8 mouse cellular contexts compared by ENCODE assay signal in genomic region chr4:56990215-56990584, GRCm38 (mm10). TPM values are rescaled to one million over a fixed set of nuclear protein-coding genes. Genes with fewer than 3 reads are reported as not detected.
A peak's percentile ranks its signal among the peaks of the same experiment; 100 is the strongest.
DNase-seq lines count a peak whose midpoint lies in the region; ATAC-seq and TF ChIP-seq lines count a peak whose summit lies in the region.

Frrs1l (minus strand) TSS chr4:56990391.

- no peaks in the 10 kb centered on the region for H3K36me3 ChIP-seq in heart, embryonic 10.5 days
- no peaks in the 10 kb centered on the region for H3K36me3 ChIP-seq in embryonic facial prominence, embryonic 13.5 days
- H3K36me3 ChIP-seq in intestine, postnatal 0 days (ENCODE audit: control insufficient read depth, insufficient read depth), result no peaks in the 10 kb centered on the region
- no peaks in the 10 kb centered on the region for H3K36me3 ChIP-seq in liver, embryonic 16.5 days (ENCODE audit: control insufficient read depth, insufficient read depth)
- H3K36me3 ChIP-seq in stomach, embryonic 16.5 days (ENCODE audit: control insufficient read depth, insufficient read depth, low read length), result no peaks in the 10 kb centered on the region

- H3K9me3 ChIP-seq in heart, embryonic 10.5 days, result no peaks in the 10 kb centered on the region
- H3K9me3 ChIP-seq in embryonic facial prominence, embryonic 13.5 days, result no peaks in the 10 kb centered on the region
- no peaks in the 10 kb centered on the region for H3K9me3 ChIP-seq in intestine, postnatal 0 days (ENCODE audit: control insufficient read depth)
- H3K9me3 ChIP-seq in liver, embryonic 16.5 days (replicated peaks; ENCODE audit: control insufficient read depth, low read length), result no peaks in the 10 kb centered on the region
- 0 out of 2 replicates have a peak, but pooled peaks cover 7% of the 10 kb centered on the region for H3K9me3 ChIP-seq in stomach, embryonic 16.5 days (replicated peaks; ENCODE audit: control insufficient read depth, low read length)

- H3K4me1 ChIP-seq in heart, embryonic 10.5 days, result peaks cover 9% of the 10 kb centered on the region
- H3K4me1 ChIP-seq in embryonic facial prominence, embryonic 13.5 days, result peaks cover 12% of the 10 kb centered on the region
- no peaks in the 10 kb centered on the region for H3K4me1 ChIP-seq in intestine, postnatal 0 days (replicated peaks; ENCODE audit: control insufficient read depth, insufficient read depth, low read length)
- no peaks in the 10 kb centered on the region for H3K4me1 ChIP-seq in liver, embryonic 16.5 days (ENCODE audit: control insufficient read depth, low read depth, low read length)
- H3K4me1 ChIP-seq in stomach, embryonic 16.5 days (ENCODE audit: control insufficient read depth, insufficient read depth, low read length), result no peaks in the 10 kb centered on the region

- peak within 1 kb of the TSS; percentile 97 for H3K4me2 ChIP-seq in embryonic facial prominence, embryonic 13.5 days
- peak within 1 kb of the TSS; percentile 89 for H3K4me2 ChIP-seq in intestine, postnatal 0 days (replicated peaks; ENCODE audit: low read depth)
- H3K4me2 ChIP-seq in liver, embryonic 16.5 days (ENCODE audit: low read depth, low read length), result peak within 1 kb of the TSS; percentile 59
- H3K4me2 ChIP-seq in stomach, embryonic 16.5 days (ENCODE audit: low read depth, low read length), result peak within 1 kb of the TSS; percentile 97

- no peak for DNase-seq in heart, embryonic 10.5 days (ENCODE audit: low spot score)
- no peak for DNase-seq in heart, adult 9 months (ENCODE audit: low spot score in 2 of 2)
- peak; percentile 11 for DNase-seq in Muller cell, postnatal 12 days (ENCODE audit: inconsistent ontology term)
- no peak for DNase-seq in adipocyte (ENCODE audit: low spot score)

- H3K4me3 ChIP-seq in heart, embryonic 10.5 days, result peak within 1 kb of the TSS; percentile 80
- H3K4me3 ChIP-seq in embryonic facial prominence, embryonic 13.5 days, result peak within 1 kb of the TSS; percentile 69
- peak within 1 kb of the TSS; percentile 55 for H3K4me3 ChIP-seq in intestine, postnatal 0 days (ENCODE audit: low read depth, low read length)
- peak within 1 kb of the TSS; percentile 39 for H3K4me3 ChIP-seq in liver, embryonic 16.5 days (ENCODE audit: low read depth, low read length)
- H3K4me3 ChIP-seq in stomach, embryonic 16.5 days (replicated peaks; ENCODE audit: low read length), result peak within 1 kb of the TSS; percentile 63

- under 1% methylated on average over 39 of the region's 44 CpGs for WGBS in heart, embryonic 10.5 days
- under 1% methylated on average over 38 of the region's 44 CpGs for WGBS in embryonic facial prominence, embryonic 13.5 days
- under 1% methylated on average over 31 of the region's 44 CpGs for WGBS in intestine, postnatal 0 days
- WGBS in liver, embryonic 16.5 days (ENCODE audit: insufficient replicate concordance), result 2% methylated on average over 43 of the region's 44 CpGs
- 0% methylated on average over 20 of the region's 44 CpGs for WGBS in stomach, embryonic 16.5 days

- peak; percentile 69 for ATAC-seq in embryonic facial prominence, embryonic 13.5 days (ENCODE audit: insufficient number of reproducible peaks, insufficient read depth, low FRiP score, low TSS enrichment, low read depth)
- ATAC-seq in intestine, postnatal 0 days, result no peak
- no peak for ATAC-seq in liver, embryonic 16.5 days (ENCODE audit: low read depth)
- ATAC-seq in stomach, embryonic 16.5 days (ENCODE audit: insufficient read depth, low FRiP score), result peak; percentile 53; the same call in 1 of the 2 replicates

- peak within 1 kb of the TSS; percentile 74 for H3K27ac ChIP-seq in heart, embryonic 10.5 days
- H3K27ac ChIP-seq in embryonic facial prominence, embryonic 13.5 days, result no peak within 1 kb of the TSS
- H3K27ac ChIP-seq in intestine, postnatal 0 days (ENCODE audit: low read depth, low read length), result no peak within 1 kb of the TSS
- no peak within 1 kb of the TSS for H3K27ac ChIP-seq in liver, embryonic 16.5 days (ENCODE audit: low read length)
- no peak within 1 kb of the TSS for H3K27ac ChIP-seq in stomach, embryonic 16.5 days (ENCODE audit: low read length)

- peaks cover 68% of the 10 kb centered on the region for H3K27me3 ChIP-seq in heart, embryonic 10.5 days (ENCODE audit: insufficient read depth, poor library complexity, severe bottlenecking)
- H3K27me3 ChIP-seq in embryonic facial prominence, embryonic 13.5 days, result peaks cover 38% of the 10 kb centered on the region
- H3K27me3 ChIP-seq in intestine, postnatal 0 days (replicated peaks; ENCODE audit: control insufficient read depth, insufficient read depth, low read length), result peaks cover 29% of the 10 kb centered on the region
- H3K27me3 ChIP-seq in liver, embryonic 16.5 days (ENCODE audit: control insufficient read depth, insufficient read depth, low read depth, low read length), result peaks cover 28% of the 10 kb centered on the region
- peaks cover 22% of the 10 kb centered on the region for H3K27me3 ChIP-seq in stomach, embryonic 16.5 days (ENCODE audit: control insufficient read depth, insufficient read depth, low read length)

- no peak for TF ChIP-seq CTCF in intestine, postnatal 0 days (IDR thresholded peaks at IDR 0.05; ENCODE audit: low read depth)

- peak within 1 kb of the TSS; percentile 77 for H3K9ac ChIP-seq in embryonic facial prominence, embryonic 13.5 days
- H3K9ac ChIP-seq in intestine, postnatal 0 days (ENCODE audit: low read depth, low read length), result peak within 1 kb of the TSS; percentile 40; the same call in 1 of the 2 replicates
- H3K9ac ChIP-seq in liver, embryonic 16.5 days (ENCODE audit: low read depth, low read length), result no peak within 1 kb of the TSS
- H3K9ac ChIP-seq in stomach, embryonic 16.5 days (ENCODE audit: low read length), result peak within 1 kb of the TSS; percentile 76

RNA-seq across cellular contexts. Expression of gene Frrs1l, which starts in this region (rescaled TPM):
- 0.11 and 0.17 TPM in 2 replicates for polyA plus RNA-seq in heart, embryonic 10.5 days (2016; fragmentation: Nextera tagmentation; extraction: Ambion mirVana)
- polyA plus RNA-seq in embryonic facial prominence, embryonic 13.5 days (2015; fragmentation: Nextera tagmentation; extraction: Ambion mirVana), result 3.1 and 4.5 TPM in 2 replicates
- polyA plus RNA-seq in intestine, postnatal 0 days (2015; fragmentation: Nextera tagmentation; extraction: Ambion mirVana), result 0.18 TPM in 2 replicates
- 0.04 TPM in 1 of 2 replicates, not detected in the other for polyA plus RNA-seq in liver, embryonic 16.5 days (2015; fragmentation: Nextera tagmentation; extraction: Ambion mirVana)
- polyA plus RNA-seq in stomach, embryonic 16.5 days (2015; fragmentation: Nextera tagmentation; extraction: Ambion mirVana), result 0.60 and 0.71 TPM in 2 replicates

Comparison
In these comparisons a context has a peak if more than half of its experiments do, and no peak if none do; other contexts are left out.
1. Peak in ATAC-seq, H3K4me3 ChIP-seq, H3K9ac ChIP-seq and H3K4me2 ChIP-seq in stomach, embryonic 16.5 days; RNA of the gene not detected or under 1 TPM.